Mouse (Mus musculus): Measurements from ENCODE around the gene Gm9936. TPM values are rescaled to one million over a fixed set of nuclear protein-coding genes. Genes with fewer than 3 reads are reported as not detected.
"Not testable (repeated sequence)": the region's sequence is repeated elsewhere in the genome, so short reads cannot be mapped to it uniquely, and the experiment has no call there.

Gene Gm9936
- total and polyA plus RNA-seq, 3 experiments, result not detected

DNA sequence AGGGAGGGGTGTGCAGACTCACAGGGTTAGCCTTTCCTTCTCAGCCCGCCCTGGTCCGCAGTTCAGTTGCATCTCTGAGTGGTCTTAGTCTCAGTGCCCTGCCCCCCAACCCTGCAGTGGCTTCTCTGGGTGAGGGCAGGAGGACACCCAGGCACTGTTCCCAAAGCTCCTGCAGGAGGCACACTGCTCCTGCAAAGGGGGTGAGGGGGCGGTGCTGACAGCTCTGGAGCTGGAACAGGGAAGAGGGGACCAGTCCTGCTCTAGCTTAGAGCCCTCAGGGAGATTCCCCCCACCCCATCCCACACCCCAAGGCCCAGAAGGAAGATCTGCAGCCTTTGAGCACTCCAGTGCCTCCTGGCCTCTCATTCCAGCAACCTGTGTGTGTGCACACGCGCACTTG is 15.8 kb downstream of the Gm9936 start:
- no peak for DNase-seq (ENCODE audit: low read depth, low spot score)
- no peak overlapping the region for H3K4me3 ChIP-seq (ENCODE audit: control insufficient read depth in 1 of 2, insufficient read depth in 1 of 2, low read depth in 2 of 2, low read length in 2 of 2)
- H3K4me1 ChIP-seq (ENCODE audit: control insufficient read depth in 1 of 2, insufficient read depth in 2 of 2, low read length in 2 of 2), result no peaks in the 10 kb centered on the region
- no peak overlapping the region for H3K9ac ChIP-seq (ENCODE audit: control insufficient read depth, low read depth, low read length, poor library complexity, severe bottlenecking)
- no peak overlapping the region for H3K27ac ChIP-seq (ENCODE audit: control insufficient read depth, low read depth, low read length)
- TF ChIP-seq NRF1 (IDR thresholded peaks at IDR 0.05; ENCODE audit: insufficient read depth, low read depth, low read length, poor library complexity, severe bottlenecking), result no peak
- H3K36me3 ChIP-seq (ENCODE audit: control insufficient read depth in 1 of 2, insufficient read depth in 2 of 2, low read length in 2 of 2), result no peaks in the 10 kb centered on the region
- H3K79me2 ChIP-seq (ENCODE audit: control insufficient read depth, insufficient read depth, low read length, poor library complexity), result no peaks in the 10 kb centered on the region
- peaks cover 0 to 4% of the 10 kb centered on the region in 2 experiments; a peak in 3 of 4 replicates for H3K27me3 ChIP-seq (ENCODE audit: control insufficient read depth in 1 of 2, insufficient read depth in 2 of 2, low read length in 2 of 2)
- H3K9me3 ChIP-seq (replicated peaks; ENCODE audit: insufficient read depth, low read length), result no peaks in the 10 kb centered on the region

DNA sequence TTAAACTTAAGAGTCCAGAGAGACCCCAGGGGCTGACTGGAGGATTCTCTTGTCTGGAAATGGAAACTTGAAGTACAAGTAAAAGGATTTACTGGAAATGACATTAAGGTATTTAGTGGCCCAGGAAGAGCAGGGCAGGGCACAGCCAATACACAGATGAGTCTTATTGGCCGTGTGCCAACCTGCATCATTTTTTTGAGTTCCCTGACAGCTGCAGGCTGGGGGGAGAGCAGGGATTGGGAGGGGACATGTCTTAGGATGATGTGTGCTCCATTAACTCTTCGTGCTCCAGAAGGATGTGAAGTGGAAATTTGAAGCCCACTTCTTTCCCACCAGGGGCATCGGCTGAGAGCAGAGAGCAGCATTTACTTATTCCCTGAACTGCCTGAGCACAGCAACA is 16.3 kb downstream of the Gm9936 start:
- H3K79me2 ChIP-seq (ENCODE audit: control insufficient read depth, insufficient read depth, low read length, poor library complexity); H3K27me3 ChIP-seq (ENCODE audit: control insufficient read depth in 1 of 2, insufficient read depth in 2 of 2, low read length in 2 of 2); H3K4me1 ChIP-seq (ENCODE audit: control insufficient read depth in 1 of 2, insufficient read depth in 2 of 2, low read length in 2 of 2); H3K27ac ChIP-seq (ENCODE audit: control insufficient read depth, low read depth, low read length); H3K9me3 ChIP-seq (replicated peaks; ENCODE audit: insufficient read depth, low read length); H3K4me3 ChIP-seq (ENCODE audit: control insufficient read depth in 1 of 2, insufficient read depth in 1 of 2, low read depth in 2 of 2, low read length in 2 of 2); DNase-seq (ENCODE audit: low read depth, low spot score); H3K9ac ChIP-seq (ENCODE audit: control insufficient read depth, low read depth, low read length, poor library complexity, severe bottlenecking); H3K36me3 ChIP-seq (ENCODE audit: control insufficient read depth in 1 of 2, insufficient read depth in 2 of 2, low read length in 2 of 2): not testable (repeated sequence)

DNA sequence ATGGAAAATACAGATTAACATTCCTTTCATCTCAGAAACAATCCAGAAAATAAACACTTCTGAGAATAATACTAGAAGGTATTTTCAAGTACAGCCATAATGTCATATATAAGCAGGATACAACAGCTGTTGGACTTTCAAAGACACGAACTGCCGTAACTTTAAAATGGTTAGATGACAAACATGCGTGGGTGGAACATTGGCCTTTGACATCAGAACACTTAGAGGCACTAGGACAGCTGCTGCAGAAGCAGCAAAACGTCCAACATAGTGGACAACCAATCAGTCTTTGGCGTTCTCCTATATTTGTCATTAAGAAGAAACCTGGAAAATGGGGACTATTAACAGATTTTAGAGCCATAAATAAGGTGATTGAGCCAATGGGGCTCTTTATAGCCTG is 18.0 kb downstream of the Gm9936 start:
- not testable (repeated sequence) for H3K36me3 ChIP-seq (ENCODE audit: control insufficient read depth in 1 of 2, insufficient read depth in 2 of 2, low read length in 2 of 2); DNase-seq (ENCODE audit: low read depth, low spot score); H3K79me2 ChIP-seq (ENCODE audit: control insufficient read depth, insufficient read depth, low read length, poor library complexity); H3K27ac ChIP-seq (ENCODE audit: control insufficient read depth, low read depth, low read length); H3K9ac ChIP-seq (ENCODE audit: control insufficient read depth, low read depth, low read length, poor library complexity, severe bottlenecking); H3K27me3 ChIP-seq (ENCODE audit: control insufficient read depth in 1 of 2, insufficient read depth in 2 of 2, low read length in 2 of 2); H3K4me1 ChIP-seq (ENCODE audit: control insufficient read depth in 1 of 2, insufficient read depth in 2 of 2, low read length in 2 of 2); H3K9me3 ChIP-seq (replicated peaks; ENCODE audit: insufficient read depth, low read length); H3K4me3 ChIP-seq (ENCODE audit: control insufficient read depth in 1 of 2, insufficient read depth in 1 of 2, low read depth in 2 of 2, low read length in 2 of 2)

DNA sequence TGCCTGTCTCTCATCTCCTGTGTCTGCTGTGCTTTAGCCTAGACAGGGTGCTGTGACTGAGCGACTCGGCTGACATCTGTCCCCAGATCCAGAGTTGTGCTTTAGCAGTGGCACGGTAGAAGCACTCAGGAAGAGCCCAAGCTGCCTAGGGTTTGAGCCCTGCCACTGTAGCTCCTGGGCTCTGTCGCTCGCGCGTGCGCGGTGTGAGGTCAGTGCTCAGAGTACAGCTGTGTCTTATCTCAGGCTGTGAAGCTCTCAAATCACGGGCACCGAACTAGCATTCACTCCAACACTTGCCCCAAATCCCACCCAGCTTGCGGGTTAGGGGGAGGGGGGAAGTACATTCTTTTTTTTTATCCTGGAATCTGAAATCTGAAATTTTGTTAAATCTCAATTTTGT is 21.6 kb downstream of the Gm9936 start:
- no peaks in the 10 kb centered on the region for H3K9me3 ChIP-seq (replicated peaks; ENCODE audit: insufficient read depth, low read length)
- H3K36me3 ChIP-seq (ENCODE audit: control insufficient read depth in 1 of 2, insufficient read depth in 2 of 2, low read length in 2 of 2), result no peaks in the 10 kb centered on the region
- no peak for DNase-seq (ENCODE audit: low read depth, low spot score)
- peaks cover 6 to 10% of the 10 kb centered on the region in 2 experiments for H3K27me3 ChIP-seq (ENCODE audit: control insufficient read depth in 1 of 2, insufficient read depth in 2 of 2, low read length in 2 of 2)
- TF ChIP-seq ETS1 (IDR thresholded peaks at IDR 0.05; ENCODE audit: low read depth, low read length) (no peak), MYC (IDR thresholded peaks at IDR 0.05; ENCODE audit: low read depth, low read length) (no peak), CHD2 (IDR thresholded peaks at IDR 0.05; ENCODE audit: low read length) (no peak), TBP (IDR thresholded peaks at IDR 0.05; ENCODE audit: low read depth, low read length) (no peak), MEF2A (IDR thresholded peaks at IDR 0.05; ENCODE audit: extremely low read depth, insufficient replicate concordance, low read depth, low read length, poor library complexity, severe bottlenecking) (no peak), ZNF384 (IDR thresholded peaks at IDR 0.05; ENCODE audit: low read depth, low read length) (no peak), POLR2A (IDR thresholded peaks at IDR 0.05; ENCODE audit: control insufficient read depth in 1 of 2, insufficient read depth in 1 of 2, low read depth in 1 of 2, low read length in 2 of 2, poor library complexity in 1 of 2) (no peak), USF2 (IDR thresholded peaks at IDR 0.05; ENCODE audit: borderline replicate concordance in 1 of 2, insufficient read depth in 1 of 2, low read depth in 1 of 2, low read length in 2 of 2) (no peak), CHD1 (IDR thresholded peaks at IDR 0.05; ENCODE audit: low read depth, low read length) (no peak), GATA1 (IDR thresholded peaks at IDR 0.05; ENCODE audit: low read depth, low read length) (no peak), UBTF (IDR thresholded peaks at IDR 0.05; ENCODE audit: borderline replicate concordance, insufficient read depth, low read depth, low read length) (no peak), POLR2AphosphoS2 (IDR thresholded peaks at IDR 0.05; ENCODE audit: low read length) (no peak), MXI1 (IDR thresholded peaks at IDR 0.05; ENCODE audit: low read depth, low read length) (no peak), RCOR1 (IDR thresholded peaks at IDR 0.05; ENCODE audit: low read depth, low read length) (no peak), MAFK (IDR thresholded peaks at IDR 0.05; ENCODE audit: borderline replicate concordance, low read depth, low read length) (no peak)
- no peak overlapping the region for H3K27ac ChIP-seq (ENCODE audit: control insufficient read depth, low read depth, low read length)
- no peak overlapping the region for H3K9ac ChIP-seq (ENCODE audit: control insufficient read depth, low read depth, low read length, poor library complexity, severe bottlenecking)
- no peaks in the 10 kb centered on the region for H3K79me2 ChIP-seq (ENCODE audit: control insufficient read depth, insufficient read depth, low read length, poor library complexity)
- H3K4me3 ChIP-seq (ENCODE audit: control insufficient read depth in 1 of 2, insufficient read depth in 1 of 2, low read depth in 2 of 2, low read length in 2 of 2), result no peak overlapping the region
- H3K4me1 ChIP-seq (ENCODE audit: control insufficient read depth in 1 of 2, insufficient read depth in 2 of 2, low read length in 2 of 2), result no peaks in the 10 kb centered on the region

Measured in MEL (cell line).